Mouse (Mus musculus) hindbrain, embryonic 13.5 days (tissue): Measurements from ENCODE around the gene Ly6g5b. TPM values are rescaled to one million over a fixed set of nuclear protein-coding genes. Genes with fewer than 3 reads are reported as not detected.

Source experiments
- ATAC-seq: fragments of 200-750 bp; cut with Nextera tagmentation; 2 replicates; pipeline ENCODE4 v1.8.0; 2017; ENCODE audit warnings: moderate TSS enrichment; ENCODE audit not compliant: low FRiP score
- H3K27ac ChIP-seq: fragments of 300-500 bp; sonication (generic); 2 replicates; pipeline ENCODE4 v1.5.1; 2015; ENCODE audit warnings: inconsistent platforms, mild to moderate bottlenecking, moderate library complexity
- H3K27me3 ChIP-seq: fragments of 300-500 bp; sonication (generic); 2 replicates; pipeline ENCODE4 v1.6.1; 2015; ENCODE audit warnings: mild to moderate bottlenecking, inconsistent platforms
- H3K36me3 ChIP-seq: fragments of 300-500 bp; sonication (generic); 2 replicates; pipeline ENCODE4 v1.6.1; 2015; ENCODE audit warnings: mild to moderate bottlenecking, inconsistent platforms
- H3K4me1 ChIP-seq: fragments of 300-500 bp; sonication (generic); replicated peaks from 2 replicates; pipeline ENCODE4 v1.6.1; 2015; ENCODE audit warnings: inconsistent platforms
- H3K4me2 ChIP-seq: fragments of 300-500 bp; sonication (generic); 2 replicates; pipeline ENCODE4 v1.6.1; 2015; ENCODE audit warnings: inconsistent platforms, mild to moderate bottlenecking, moderate library complexity
- H3K4me3 ChIP-seq: fragments of 300-500 bp; sonication (generic); 2 replicates; pipeline ENCODE4 v1.5.1; 2015; ENCODE audit warnings: mild to moderate bottlenecking, inconsistent platforms
- H3K9ac ChIP-seq: fragments of 300-500 bp; sonication (generic); 2 replicates; pipeline ENCODE4 v1.6.1; 2015; ENCODE audit warnings: mild to moderate bottlenecking, inconsistent platforms
- H3K9me3 ChIP-seq: fragments of 300-500 bp; sonication (generic); 2 replicates; pipeline ENCODE4 v1.6.1; 2016; ENCODE audit warnings: inconsistent platforms
- WGBS: fragments of 180-500 bp; shearing (Covaris S2); methylation state at CpG from one replicate; pipeline ENCODE4 v1.1.7; 2015; 5-methylcytosine and 5-hydroxymethylcytosine counted together
- polyA plus RNA-seq: library from polyadenylated mRNA; unstranded; fragments of >200 nt; fragmentation: Nextera tagmentation; extraction: Ambion mirVana; gene quantifications from 2 replicates; pipeline ENCODE4 v1.2.1, GENCODE M21; 2015

Gene Ly6g5b
- polyA plus RNA-seq, result 1.1 and 1.9 TPM in 2 replicates

DNA sequence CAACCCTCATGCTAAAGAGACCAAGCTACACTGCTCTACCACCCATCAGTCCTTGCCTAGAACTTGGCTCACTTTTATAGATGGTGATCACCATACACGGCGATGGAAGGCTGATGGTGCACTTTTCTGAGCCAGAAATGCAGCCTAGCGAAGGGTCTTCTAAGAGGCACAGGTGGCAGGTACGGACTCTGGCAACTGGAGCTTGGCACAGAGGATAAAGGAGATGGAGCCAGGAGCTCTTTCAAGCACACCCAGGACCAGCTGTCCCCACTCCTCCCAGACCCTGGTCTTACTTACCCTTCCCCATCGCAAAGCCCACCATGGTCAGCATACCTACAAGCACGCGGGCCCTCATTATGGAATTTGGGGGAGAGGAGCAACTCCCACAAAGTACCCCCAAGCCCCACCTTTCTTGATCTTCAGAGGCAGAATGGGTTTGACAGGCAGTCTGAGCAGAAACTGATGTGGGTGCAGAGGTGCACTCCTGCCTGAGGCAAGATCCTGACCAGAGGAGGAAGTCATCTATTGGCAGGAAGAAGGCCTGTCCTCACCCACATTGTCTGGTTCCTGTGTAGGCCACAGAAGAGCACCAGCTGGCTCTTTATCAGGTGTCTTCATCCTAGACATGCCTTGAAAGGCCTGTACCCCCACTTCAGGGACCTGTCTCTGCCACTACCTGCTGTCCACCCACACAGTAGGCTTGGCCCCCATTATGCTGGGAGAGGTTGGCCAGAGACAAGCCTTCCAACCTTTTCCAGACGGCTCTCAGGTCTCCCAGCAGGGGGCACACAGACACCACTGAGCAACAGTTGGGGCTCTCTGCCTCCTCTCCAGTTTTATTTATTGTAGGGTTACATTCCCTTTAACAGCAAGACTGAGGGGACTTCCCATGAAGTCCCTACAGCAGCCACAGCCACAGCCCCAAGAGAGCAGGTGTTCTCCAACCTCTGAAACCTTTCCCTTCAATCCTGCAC, at the start of gene Ly6g5b:
Ly6g5b (minus strand) TSS at position 383 of the 974 bp plus-strand sequence.
- Histone ChIP-seq H3K27me3 (no peaks in the 10 kb centered on the region), H3K4me1 (peaks cover 9% of the 10 kb centered on the region), H3K4me2 (no peak within 1 kb of the TSS), H3K9me3 (no peaks in the 10 kb centered on the region), H3K27ac (no peak within 1 kb of the TSS), H3K9ac (no peak within 1 kb of the TSS), H3K4me3 (no peak within 1 kb of the TSS), H3K36me3 (peaks cover 53% of the 10 kb centered on the region)
- 84% methylated on average over 8 of the region's 8 CpGs for WGBS
- ATAC-seq, result no peak

DNA sequence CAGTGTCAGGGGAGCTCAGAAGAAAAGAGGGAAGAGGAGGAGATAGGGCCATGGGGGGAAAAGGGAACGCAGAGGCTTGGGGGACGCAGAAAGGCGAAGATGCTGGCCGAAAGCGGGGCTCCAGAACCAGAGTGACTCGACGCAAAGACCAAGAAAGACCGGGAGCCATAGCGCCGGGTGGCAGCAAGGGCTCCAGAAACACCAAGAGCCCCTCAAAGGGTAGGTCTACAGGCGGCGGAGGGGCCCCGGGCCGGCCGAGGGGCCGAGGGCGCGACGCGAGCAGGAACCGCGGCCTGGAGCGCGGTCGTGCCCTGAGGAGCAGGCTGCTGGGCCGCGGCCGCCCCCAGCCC, 49.0 kb upstream of the Ly6g5b start:
- ATAC-seq, result no peak
- peaks cover 30% of the 10 kb centered on the region for H3K36me3 ChIP-seq
- H3K4me2 ChIP-seq, result peak overlapping the region; percentile 86
- H3K27me3 ChIP-seq, result no peaks in the 10 kb centered on the region
- peak overlapping the region; percentile 100 for H3K4me3 ChIP-seq
- H3K4me1 ChIP-seq, result peaks cover 43% of the 10 kb centered on the region
- peak overlapping the region; percentile 98 for H3K27ac ChIP-seq
- H3K9ac ChIP-seq, result peak overlapping the region; percentile 100
- no peaks in the 10 kb centered on the region for H3K9me3 ChIP-seq
- WGBS, result 0% methylated on average over 28 of the region's 28 CpGs

DNA sequence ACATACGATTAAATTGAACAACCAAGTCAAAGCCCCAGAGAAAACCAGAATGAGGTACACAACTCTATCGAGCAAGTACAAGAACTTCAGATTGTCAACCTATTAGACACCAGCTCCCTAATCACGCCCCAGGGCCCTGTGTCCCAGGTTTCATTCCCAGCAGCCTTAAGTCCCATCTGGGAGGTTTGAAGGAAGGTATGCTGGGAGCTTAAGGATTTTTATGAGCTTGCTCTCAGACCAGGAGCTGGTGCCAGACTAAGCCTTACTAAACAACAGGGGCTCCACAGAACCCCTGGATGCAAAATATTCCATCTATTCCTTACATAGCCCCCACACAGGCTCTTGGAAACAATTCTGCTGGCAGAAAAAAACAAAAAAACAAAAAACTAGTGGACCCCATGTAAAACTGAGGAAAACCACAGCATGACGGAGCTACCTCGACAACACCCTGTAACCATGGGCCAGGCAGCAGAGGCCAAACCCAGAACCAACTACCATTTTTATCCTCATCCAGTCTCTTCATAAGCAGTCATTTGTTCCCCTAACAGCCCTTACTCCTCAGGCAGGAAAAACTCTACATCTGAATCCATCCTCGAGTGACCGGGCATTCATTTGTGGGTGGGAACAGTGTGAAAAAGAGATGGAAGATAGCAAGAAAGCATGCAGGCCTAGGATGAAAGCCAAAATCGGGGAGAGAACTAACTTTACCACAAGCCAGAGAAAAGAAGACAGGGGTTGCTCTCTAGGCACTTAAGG, 48.3 kb upstream of the Ly6g5b start:
- 19% methylated on average over 8 of the region's 8 CpGs for WGBS
- ATAC-seq, result no peak

DNA sequence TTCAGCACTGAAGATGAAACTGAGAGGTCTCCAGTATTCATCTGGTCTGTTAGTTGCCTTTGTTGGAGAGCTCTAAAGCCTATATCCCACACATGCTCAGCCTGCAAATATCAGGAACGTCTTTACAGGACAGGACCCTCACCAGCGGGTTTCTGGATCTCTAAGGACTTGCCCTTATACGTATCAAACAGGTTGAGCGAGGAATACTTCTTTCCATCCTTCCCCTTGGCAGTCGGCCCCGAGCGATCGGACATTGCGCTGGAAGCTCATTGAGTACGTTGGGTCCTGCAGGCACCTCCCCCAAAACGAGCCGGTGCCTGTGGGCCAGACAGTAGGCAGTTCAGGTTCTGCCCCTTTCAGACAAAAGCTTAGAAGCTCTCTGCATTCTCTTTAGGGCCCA, 47.5 kb upstream of the Ly6g5b start:
- ATAC-seq, result no peak
- Histone ChIP-seq H3K27me3 (no peaks in the 10 kb centered on the region), H3K9me3 (no peaks in the 10 kb centered on the region), H3K4me3 (peak overlapping the region; percentile 100), H3K9ac (peak overlapping the region; percentile 100), H3K4me2 (peak overlapping the region; percentile 86), H3K36me3 (peaks cover 44% of the 10 kb centered on the region), H3K4me1 (peaks cover 43% of the 10 kb centered on the region), H3K27ac (0 out of 2 replicates have a peak overlapping the region, but pooled peaks have one; percentile 46)
- 61% methylated on average over 12 of the region's 12 CpGs for WGBS

More for the DNA sequence above, 48.3 kb upstream of the Ly6g5b start:
- Histone ChIP-seq H3K9ac (peak overlapping the region; percentile 100), H3K4me1 (peaks cover 43% of the 10 kb centered on the region), H3K4me3 (peak overlapping the region; percentile 100), H3K27ac (peak overlapping the region; percentile 98), H3K27me3 (no peaks in the 10 kb centered on the region), H3K9me3 (no peaks in the 10 kb centered on the region), H3K4me2 (peak overlapping the region; percentile 86), H3K36me3 (peaks cover 37% of the 10 kb centered on the region)

- Histone ChIP-seq H3K9me3 (no peaks in the 10 kb centered on the region), H3K36me3 (peaks cover 51% of the 10 kb centered on the region), H3K27me3 (no peaks in the 10 kb centered on the region), H3K4me2 (peak overlapping the region; percentile 86), H3K9ac (peak overlapping the region; percentile 100), H3K27ac (no peak overlapping the region; the same call in 1 of the 2 replicates), H3K4me3 (peak overlapping the region; percentile 100), H3K4me1 (peaks cover 43% of the 10 kb centered on the region)
- ATAC-seq, result no peak
- WGBS, result 80% methylated on average over 14 of the region's 14 CpGs
Measured at GRCm38 (mm10) chr17:35162121-35162520, 46.9 kb upstream of the Ly6g5b start.

GRCm38 (mm10) chr17:35161421-35161820, 46.2 kb upstream of the Ly6g5b start:
- ATAC-seq, result no peak
- no peak overlapping the region for H3K4me3 ChIP-seq
- peak overlapping the region; percentile 100; the same call in 1 of the 2 replicates for H3K9ac ChIP-seq
- H3K36me3 ChIP-seq, result peaks cover 58% of the 10 kb centered on the region
- WGBS, result 86% methylated on average over 11 of the region's 11 CpGs
- H3K9me3 ChIP-seq, result no peaks in the 10 kb centered on the region
- H3K4me2 ChIP-seq, result no peak overlapping the region
- H3K4me1 ChIP-seq, result peaks cover 37% of the 10 kb centered on the region
- H3K27ac ChIP-seq, result no peak overlapping the region
- H3K27me3 ChIP-seq, result no peaks in the 10 kb centered on the region

GRCm38 (mm10) chr17:35159638-35160037, 44.4 kb upstream of the Ly6g5b start:
- 85% methylated on average over 7 of the region's 7 CpGs for WGBS
- peaks cover 75% of the 10 kb centered on the region for H3K36me3 ChIP-seq
- no peak overlapping the region for H3K27ac ChIP-seq
- H3K4me3 ChIP-seq, result no peak overlapping the region
- H3K9ac ChIP-seq, result no peak overlapping the region
- H3K9me3 ChIP-seq, result no peaks in the 10 kb centered on the region
- no peak overlapping the region for H3K4me2 ChIP-seq
- H3K27me3 ChIP-seq, result no peaks in the 10 kb centered on the region
- peaks cover 29% of the 10 kb centered on the region for H3K4me1 ChIP-seq
- ATAC-seq, result no peak

- Histone ChIP-seq H3K4me2 (no peak overlapping the region), H3K9me3 (no peaks in the 10 kb centered on the region), H3K9ac (no peak overlapping the region), H3K27me3 (no peaks in the 10 kb centered on the region), H3K4me1 (peaks cover 29% of the 10 kb centered on the region), H3K36me3 (peaks cover 82% of the 10 kb centered on the region), H3K27ac (no peak overlapping the region), H3K4me3 (no peak overlapping the region)
- 94% methylated on average over 16 of the region's 16 CpGs for WGBS
- no peak for ATAC-seq
Measured at GRCm38 (mm10) chr17:35158850-35159593, 43.8 kb upstream of the Ly6g5b start.

DNA sequence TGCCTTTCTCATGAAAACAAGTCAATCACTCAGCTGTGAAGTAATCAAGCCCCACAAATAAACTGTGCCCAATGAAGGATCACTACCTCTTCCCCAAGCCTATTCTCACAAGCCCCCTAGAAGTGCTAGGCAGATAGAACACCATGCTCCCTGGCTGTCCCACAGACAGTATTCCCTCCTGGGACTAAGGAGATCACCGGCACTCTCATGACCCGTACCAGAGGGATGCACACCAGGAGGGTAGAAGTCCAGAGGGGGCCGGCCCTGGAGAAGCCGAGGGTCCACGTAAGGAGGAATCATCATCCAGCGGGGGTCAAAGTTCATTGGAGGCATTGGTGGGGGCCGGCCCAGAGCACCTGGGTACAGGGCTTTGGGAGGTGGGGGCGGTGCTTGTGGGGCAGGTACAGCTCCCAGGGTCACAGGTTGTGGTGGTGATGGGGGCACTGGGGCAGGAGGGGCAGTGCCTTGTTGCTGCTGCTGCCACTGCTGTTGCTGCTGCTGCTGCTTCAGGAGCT, 42.5 kb upstream of the Ly6g5b start:
- Histone ChIP-seq H3K27ac (no peak overlapping the region), H3K9me3 (no peaks in the 10 kb centered on the region), H3K4me3 (no peak overlapping the region), H3K9ac (no peak overlapping the region), H3K27me3 (no peaks in the 10 kb centered on the region), H3K36me3 (peaks cover 95% of the 10 kb centered on the region), H3K4me2 (no peak overlapping the region), H3K4me1 (peaks cover 19% of the 10 kb centered on the region)
- WGBS, result 92% methylated on average over 8 of the region's 8 CpGs
- ATAC-seq, result no peak

DNA sequence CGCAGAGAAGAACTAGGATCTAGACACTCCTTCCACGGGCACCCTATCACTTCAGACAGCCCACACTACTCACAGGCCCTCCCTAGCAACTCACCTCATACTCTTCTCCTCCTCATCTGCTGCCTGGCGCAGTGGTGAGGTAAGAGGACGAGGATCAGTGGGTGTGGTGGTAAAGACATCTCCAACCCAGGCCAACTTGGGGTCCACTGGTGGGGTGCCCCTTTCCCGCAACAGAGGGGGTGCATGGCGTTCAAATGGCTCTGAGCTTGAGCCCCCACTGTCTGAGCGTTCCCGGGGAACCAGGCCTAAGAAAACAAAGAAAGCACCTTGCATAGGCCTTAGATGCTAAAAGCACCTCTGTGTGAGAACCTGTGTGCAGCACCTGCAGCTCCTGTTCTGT, 42.0 kb upstream of the Ly6g5b start:
- H3K4me3 ChIP-seq, result no peak overlapping the region

DNA sequence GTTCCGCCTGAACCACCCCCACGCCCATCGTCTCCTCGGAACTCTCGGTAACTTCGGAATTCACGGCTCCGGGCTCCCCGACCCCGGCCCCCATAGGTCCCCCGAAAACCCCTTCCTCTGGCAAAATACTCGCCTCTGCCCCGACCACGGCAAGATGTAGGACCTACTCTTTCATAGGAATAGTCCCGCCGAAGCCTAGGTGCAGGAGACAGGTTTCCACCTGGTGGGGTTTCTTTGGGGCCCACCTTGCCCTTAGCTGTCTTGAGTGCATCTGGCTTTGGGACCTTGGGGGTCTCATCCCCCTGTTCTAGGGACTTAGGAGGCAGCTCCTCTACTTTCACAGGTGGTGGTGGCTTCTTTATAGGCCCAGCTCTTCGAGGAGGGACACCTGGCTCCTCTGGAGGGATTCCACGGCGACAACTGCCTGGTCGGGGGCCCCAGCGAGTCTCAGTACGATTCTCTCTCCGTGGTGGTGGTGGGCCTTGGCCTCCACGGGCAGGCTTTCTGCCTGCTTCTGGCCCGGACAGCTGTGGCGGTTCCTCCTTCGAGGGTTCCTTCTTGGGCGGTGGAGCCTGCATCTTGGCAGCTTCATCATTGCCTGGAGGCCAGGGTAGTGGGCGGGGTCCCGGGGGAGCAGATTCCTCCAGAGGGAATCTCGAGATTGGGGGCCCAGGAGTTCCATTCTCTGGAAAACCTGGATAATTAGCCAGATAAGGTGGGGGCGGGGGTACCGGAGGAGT, 41.4 kb upstream of the Ly6g5b start:
- H3K4me2 ChIP-seq, result no peak overlapping the region
- no peak overlapping the region for H3K9ac ChIP-seq
- no peaks in the 10 kb centered on the region for H3K27me3 ChIP-seq
- ATAC-seq, result no peak
- peaks cover 100% of the 10 kb centered on the region for H3K36me3 ChIP-seq
- WGBS, result 92% methylated on average over 33 of the region's 33 CpGs
- no peak overlapping the region for H3K4me3 ChIP-seq
- H3K4me1 ChIP-seq, result peaks cover 8% of the 10 kb centered on the region
- H3K27ac ChIP-seq, result no peak overlapping the region
- no peaks in the 10 kb centered on the region for H3K9me3 ChIP-seq

More for the DNA sequence above, 42.0 kb upstream of the Ly6g5b start:
- peaks cover 15% of the 10 kb centered on the region for H3K4me1 ChIP-seq
- no peaks in the 10 kb centered on the region for H3K27me3 ChIP-seq
- H3K36me3 ChIP-seq, result peaks cover 99% of the 10 kb centered on the region
- no peak overlapping the region for H3K4me2 ChIP-seq
- H3K9me3 ChIP-seq, result no peaks in the 10 kb centered on the region
- no peak for ATAC-seq
- H3K27ac ChIP-seq, result no peak overlapping the region
- no peak overlapping the region for H3K9ac ChIP-seq
- 95% methylated on average over 8 of the region's 8 CpGs for WGBS
